Mouse (Mus musculus): ENCODE data around the gene Itm2b.

Gene Itm2b

DNA sequence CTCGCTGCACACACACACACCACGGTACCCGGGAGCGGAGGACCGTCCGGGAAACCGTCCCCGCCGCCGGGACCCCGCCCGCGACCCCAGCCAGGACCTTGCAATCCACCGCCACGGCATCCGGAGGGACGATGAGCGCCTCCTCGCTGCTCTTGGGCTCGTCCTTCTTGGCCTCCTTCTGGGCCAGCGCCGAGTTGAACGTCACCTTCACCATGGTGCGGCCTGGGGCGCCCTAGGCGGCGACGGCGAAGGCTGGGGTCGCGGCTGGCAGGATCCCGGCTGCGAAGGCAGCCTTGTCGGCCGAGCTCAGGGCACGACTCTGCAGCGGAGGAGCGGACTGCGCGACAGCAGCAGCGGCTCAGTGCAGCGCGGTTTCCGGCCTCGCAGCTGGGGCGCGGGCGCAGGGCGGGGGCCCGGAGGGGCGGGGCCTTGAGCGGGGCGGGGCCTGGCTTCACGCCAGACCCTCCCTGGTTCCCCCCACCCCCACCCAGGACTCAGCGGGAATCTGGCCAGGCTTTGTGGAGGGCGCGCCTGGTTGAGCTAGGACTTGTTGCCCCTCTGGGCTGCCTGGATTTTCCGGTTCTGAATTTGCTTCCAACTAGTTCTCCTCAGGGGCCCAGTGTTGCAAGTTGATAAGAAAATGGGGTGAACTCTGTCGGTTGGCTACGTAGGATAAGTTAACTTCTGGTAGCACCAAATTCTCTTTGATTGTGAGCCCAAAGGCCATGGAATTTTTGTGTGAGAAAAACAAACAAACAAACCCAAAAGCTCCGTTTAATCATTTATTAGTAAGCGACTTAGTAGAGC, at the start of gene Itm2b:
Gene Itm2b (minus strand): TSS at position 377 of the 807 bp plus-strand sequence.
- H3K27me3 ChIP-seq (ENCODE audit: control insufficient read depth, insufficient read depth, low read length, poor library complexity, severe bottlenecking), result no peaks in the 10 kb centered on the region
- H3K36me3 ChIP-seq (ENCODE audit: control insufficient read depth, insufficient read depth, low read length, poor library complexity, severe bottlenecking), result peaks cover 1% of the 10 kb centered on the region; the same call in 1 of the 2 replicates
- DNase-seq (ENCODE audit: low read depth, low spot score), result peak; percentile 82

GRCm38 (mm10) chr14:73433487-73433886, 48.4 kb upstream of the Itm2b start:
- no peaks in the 10 kb centered on the region for H3K36me3 ChIP-seq (ENCODE audit: control insufficient read depth, insufficient read depth, low read length, poor library complexity, severe bottlenecking)
- DNase-seq (ENCODE audit: low read depth, low spot score), result peak; percentile 45
- no peaks in the 10 kb centered on the region for H3K27me3 ChIP-seq (ENCODE audit: control insufficient read depth, insufficient read depth, low read length, poor library complexity, severe bottlenecking)

GRCm38 (mm10) chr14:73430571-73430970, 45.5 kb upstream of the Itm2b start:
- no peak for DNase-seq (ENCODE audit: low read depth, low spot score)
- H3K27me3 ChIP-seq (ENCODE audit: control insufficient read depth, insufficient read depth, low read length, poor library complexity, severe bottlenecking), result no peaks in the 10 kb centered on the region
- H3K36me3 ChIP-seq (ENCODE audit: control insufficient read depth, insufficient read depth, low read length, poor library complexity, severe bottlenecking), result no peaks in the 10 kb centered on the region

GRCm38 (mm10) chr14:73425571-73426041, 40.5 kb upstream of the Itm2b start:
- peak; percentile 14 for DNase-seq (ENCODE audit: low read depth, low spot score)

GRCm38 (mm10) chr14:73424961-73425360, 39.9 kb upstream of the Itm2b start:
- Histone ChIP-seq H3K27me3 (ENCODE audit: control insufficient read depth, insufficient read depth, low read length, poor library complexity, severe bottlenecking) (no peaks in the 10 kb centered on the region), H3K36me3 (ENCODE audit: control insufficient read depth, insufficient read depth, low read length, poor library complexity, severe bottlenecking) (no peaks in the 10 kb centered on the region)
- DNase-seq (ENCODE audit: low read depth, low spot score), result no peak

More at GRCm38 (mm10) chr14:73425571-73426041, 40.5 kb upstream of the Itm2b start:
- Histone ChIP-seq H3K36me3 (ENCODE audit: control insufficient read depth, insufficient read depth, low read length, poor library complexity, severe bottlenecking) (no peaks in the 10 kb centered on the region), H3K27me3 (ENCODE audit: control insufficient read depth, insufficient read depth, low read length, poor library complexity, severe bottlenecking) (no peaks in the 10 kb centered on the region)

DNA sequence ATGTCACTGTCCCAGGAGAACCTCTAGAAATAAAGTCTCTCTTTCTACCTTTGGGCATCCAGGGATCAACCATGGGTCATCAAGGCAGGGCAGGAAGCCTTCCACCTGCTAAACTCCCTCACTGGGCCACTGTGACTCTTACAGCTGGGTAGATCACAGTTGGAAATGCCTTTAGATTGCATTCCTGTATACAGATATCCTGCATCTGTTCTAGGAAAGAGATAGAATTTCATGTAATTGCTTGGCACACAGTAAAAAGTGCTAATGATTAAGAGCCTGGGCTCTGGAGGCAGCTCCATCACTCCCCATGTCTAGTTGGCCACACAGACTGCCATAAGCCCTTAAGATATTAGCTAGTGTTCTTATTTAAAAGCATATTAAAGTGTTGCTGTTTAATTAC, 38.5 kb upstream of the Itm2b start:
- Histone ChIP-seq H3K27me3 (ENCODE audit: control insufficient read depth, insufficient read depth, low read length, poor library complexity, severe bottlenecking) (no peaks in the 10 kb centered on the region), H3K36me3 (ENCODE audit: control insufficient read depth, insufficient read depth, low read length, poor library complexity, severe bottlenecking) (no peaks in the 10 kb centered on the region)

GRCm38 (mm10) chr14:73422621-73423020, 37.5 kb upstream of the Itm2b start:
- no peaks in the 10 kb centered on the region for H3K27me3 ChIP-seq (ENCODE audit: control insufficient read depth, insufficient read depth, low read length, poor library complexity, severe bottlenecking)
- H3K36me3 ChIP-seq (ENCODE audit: control insufficient read depth, insufficient read depth, low read length, poor library complexity, severe bottlenecking), result no peaks in the 10 kb centered on the region
- no peak for DNase-seq (ENCODE audit: low read depth, low spot score)

More for the DNA sequence above, 38.5 kb upstream of the Itm2b start:
- DNase-seq (ENCODE audit: low read depth, low spot score), result no peak

DNA sequence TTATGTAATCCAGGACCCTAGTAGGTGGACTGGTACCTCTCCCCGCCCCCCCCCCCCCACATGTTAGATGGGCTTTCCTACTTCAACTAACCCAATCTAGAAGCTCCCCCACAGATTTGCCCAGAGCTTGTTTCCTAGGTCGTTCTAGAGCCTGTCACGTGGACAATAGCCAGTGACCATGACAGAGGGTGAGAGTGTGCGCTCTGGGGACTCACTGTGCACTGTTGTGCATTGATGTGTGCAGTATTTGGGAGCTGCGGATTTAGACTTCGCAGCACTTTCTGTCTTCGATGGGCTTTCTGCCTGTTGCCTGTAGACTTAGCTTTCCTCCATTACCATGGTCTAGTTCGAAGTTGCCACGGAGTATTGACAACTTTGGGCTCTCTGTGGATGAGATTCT, 36.5 kb upstream of the Itm2b start:
- Histone ChIP-seq H3K36me3 (ENCODE audit: control insufficient read depth, insufficient read depth, low read length, poor library complexity, severe bottlenecking) (no peaks in the 10 kb centered on the region), H3K27me3 (ENCODE audit: control insufficient read depth, insufficient read depth, low read length, poor library complexity, severe bottlenecking) (no peaks in the 10 kb centered on the region)
- no peak for DNase-seq (ENCODE audit: low read depth, low spot score)

DNA sequence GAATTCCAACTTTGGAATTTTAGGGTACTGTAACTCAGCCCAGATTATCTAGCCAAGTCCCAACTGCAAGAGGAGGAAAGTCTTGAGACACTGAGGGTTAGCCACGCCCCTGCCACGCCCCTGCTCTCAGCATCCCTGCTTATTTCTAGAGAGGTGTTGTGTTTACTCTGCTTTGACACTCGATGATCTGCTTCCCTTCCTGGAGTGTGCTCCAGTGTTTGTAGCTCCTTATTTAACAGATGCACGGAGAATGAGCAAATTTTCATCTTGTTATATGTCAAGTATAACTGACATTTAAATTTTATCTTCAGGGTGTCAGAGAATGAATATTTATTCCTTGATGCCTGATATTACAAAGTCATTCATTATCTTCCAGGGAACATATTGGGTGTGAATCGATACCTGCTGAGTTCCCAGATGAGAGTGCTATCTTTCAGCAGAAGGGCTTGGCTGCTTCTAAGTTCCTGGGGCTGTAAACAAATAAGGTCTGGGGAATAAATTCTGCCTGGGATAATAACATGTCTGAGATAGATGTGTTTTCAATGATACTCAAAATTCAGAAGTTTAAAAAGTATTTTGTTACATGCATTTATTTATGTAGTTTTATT, 35.2 kb upstream of the Itm2b start:
- DNase-seq (ENCODE audit: low read depth, low spot score), result no peak
- Histone ChIP-seq H3K27me3 (ENCODE audit: control insufficient read depth, insufficient read depth, low read length, poor library complexity, severe bottlenecking) (no peaks in the 10 kb centered on the region), H3K36me3 (ENCODE audit: control insufficient read depth, insufficient read depth, low read length, poor library complexity, severe bottlenecking) (no peaks in the 10 kb centered on the region)

DNA sequence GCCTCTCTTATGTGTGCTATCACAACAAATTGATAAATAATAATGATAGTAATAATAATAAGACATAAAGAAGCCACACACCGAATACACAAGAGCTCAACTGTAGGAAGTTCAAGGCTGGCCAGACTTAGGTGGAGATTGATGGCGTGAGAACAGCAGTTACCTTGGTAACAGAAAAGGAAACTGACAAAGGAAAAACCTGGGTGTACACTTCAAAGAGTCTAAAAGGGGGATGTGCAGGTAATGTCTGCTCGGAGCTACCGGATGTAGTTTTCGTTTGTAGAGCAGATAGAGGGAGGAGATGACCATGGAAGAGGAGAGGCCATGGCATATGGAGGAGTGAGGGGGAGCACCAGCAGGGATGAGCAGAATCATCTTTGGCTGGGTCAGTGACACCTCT, 31.4 kb upstream of the Itm2b start:
- H3K36me3 ChIP-seq (ENCODE audit: control insufficient read depth, insufficient read depth, low read length, poor library complexity, severe bottlenecking), result no peaks in the 10 kb centered on the region
- DNase-seq (ENCODE audit: low read depth, low spot score), result no peak
- H3K27me3 ChIP-seq (ENCODE audit: control insufficient read depth, insufficient read depth, low read length, poor library complexity, severe bottlenecking), result no peaks in the 10 kb centered on the region

DNA sequence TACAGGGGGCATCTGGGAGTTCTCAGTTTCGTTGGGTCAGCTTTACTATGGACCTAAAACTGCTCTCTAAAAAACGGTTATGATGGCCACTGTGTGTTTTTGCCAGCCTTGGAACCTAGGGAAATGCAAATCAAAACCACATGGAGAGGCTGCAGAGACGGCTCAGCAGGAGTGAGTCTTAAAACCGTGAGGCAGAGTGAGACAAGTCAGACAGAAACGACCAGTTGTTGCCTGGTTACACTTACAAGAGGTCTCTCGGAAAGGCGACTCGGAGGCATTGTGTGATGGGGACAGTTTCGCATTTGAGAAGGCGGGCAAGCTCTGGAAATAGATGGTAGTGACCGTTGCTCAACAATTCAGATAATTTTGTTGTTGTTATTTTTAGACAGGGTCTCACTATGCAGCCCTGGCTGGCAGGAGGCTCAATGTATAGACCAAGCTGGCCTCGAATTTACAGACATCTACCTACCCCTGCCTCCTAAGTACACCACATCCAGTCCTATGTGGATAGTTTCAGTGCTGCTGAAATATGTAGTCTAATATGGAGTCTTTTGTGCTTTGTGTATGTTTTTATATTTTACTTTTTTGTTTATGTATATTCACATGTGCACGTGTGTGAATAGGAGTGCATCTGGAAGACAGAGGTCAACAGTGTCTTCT, 30.4 kb upstream of the Itm2b start:
- H3K36me3 ChIP-seq (ENCODE audit: control insufficient read depth, insufficient read depth, low read length, poor library complexity, severe bottlenecking), result no peaks in the 10 kb centered on the region
- no peaks in the 10 kb centered on the region for H3K27me3 ChIP-seq (ENCODE audit: control insufficient read depth, insufficient read depth, low read length, poor library complexity, severe bottlenecking)
- no peak for DNase-seq (ENCODE audit: low read depth, low spot score)

GRCm38 (mm10) chr14:73411729-73412128, 26.6 kb upstream of the Itm2b start:
- Histone ChIP-seq H3K36me3 (ENCODE audit: control insufficient read depth, insufficient read depth, low read length, poor library complexity, severe bottlenecking) (no peaks in the 10 kb centered on the region), H3K27me3 (ENCODE audit: control insufficient read depth, insufficient read depth, low read length, poor library complexity, severe bottlenecking) (no peaks in the 10 kb centered on the region)
- no peak for DNase-seq (ENCODE audit: low read depth, low spot score)

DNA sequence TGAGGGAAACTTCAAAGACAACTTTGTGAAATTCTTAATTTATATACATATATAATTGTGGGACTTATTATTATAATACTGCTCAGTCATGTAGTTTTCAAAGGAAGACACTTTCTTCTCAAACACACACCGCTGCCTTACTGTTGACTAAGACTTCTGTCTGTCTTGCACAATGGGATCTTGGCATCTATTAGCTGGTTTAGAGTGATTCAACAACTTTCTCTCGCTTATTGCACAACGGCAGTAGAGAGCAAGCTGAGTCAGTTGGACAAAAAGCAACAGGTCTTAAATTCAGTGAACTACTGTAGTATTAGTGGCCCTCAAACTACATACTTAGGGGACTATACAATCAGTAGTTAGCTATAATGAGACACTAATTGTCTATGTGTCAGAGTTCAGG, 25.0 kb upstream of the Itm2b start:
- DNase-seq (ENCODE audit: low read depth, low spot score), result no peak
- Histone ChIP-seq H3K27me3 (ENCODE audit: control insufficient read depth, insufficient read depth, low read length, poor library complexity, severe bottlenecking) (no peaks in the 10 kb centered on the region), H3K36me3 (ENCODE audit: control insufficient read depth, insufficient read depth, low read length, poor library complexity, severe bottlenecking) (no peaks in the 10 kb centered on the region)

GRCm38 (mm10) chr14:73408223-73408845, 23.2 kb upstream of the Itm2b start:
- H3K36me3 ChIP-seq (ENCODE audit: control insufficient read depth, insufficient read depth, low read length, poor library complexity, severe bottlenecking), result no peaks in the 10 kb centered on the region
- no peak for DNase-seq (ENCODE audit: low read depth, low spot score)
- H3K27me3 ChIP-seq (ENCODE audit: control insufficient read depth, insufficient read depth, low read length, poor library complexity, severe bottlenecking), result no peaks in the 10 kb centered on the region

GRCm38 (mm10) chr14:73404016-73404415, 18.9 kb upstream of the Itm2b start:
- no peaks in the 10 kb centered on the region for H3K27me3 ChIP-seq (ENCODE audit: control insufficient read depth, insufficient read depth, low read length, poor library complexity, severe bottlenecking)
- no peaks in the 10 kb centered on the region for H3K36me3 ChIP-seq (ENCODE audit: control insufficient read depth, insufficient read depth, low read length, poor library complexity, severe bottlenecking)
- DNase-seq (ENCODE audit: low read depth, low spot score), result no peak
